Mouse (Mus musculus) cerebellum, adult 8-10 months (tissue): ENCODE data around the gene Plekhg4.
A peak's percentile ranks its signal among the peaks of the same experiment; 100 is the strongest.

Experiments used
- DNase-seq: peaks from one replicate; pipeline ENCODE4 v3.0.0; 2022

Plekhg4 gene

DNA sequence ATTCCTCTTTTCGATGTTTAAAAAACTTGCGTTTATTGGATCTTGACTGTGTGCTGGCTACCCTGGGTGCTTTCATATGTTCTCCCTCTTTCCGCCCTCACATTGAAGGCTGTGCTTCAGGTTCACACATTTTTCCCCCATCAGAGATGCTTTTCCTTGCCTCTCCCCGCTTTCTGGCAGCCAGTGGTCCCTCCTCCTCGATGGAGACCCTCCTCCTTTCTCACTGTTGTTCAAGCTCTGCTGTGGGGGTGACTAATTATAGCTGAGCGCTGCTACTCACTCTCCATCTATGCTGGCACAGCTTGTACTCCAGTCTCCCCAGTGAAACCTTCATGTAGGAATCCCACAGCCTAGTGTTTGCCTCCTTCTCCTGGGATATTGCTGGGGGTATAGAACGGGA lies 22.9 kb upstream of the Plekhg4 start:
- no peak for DNase-seq

DNA sequence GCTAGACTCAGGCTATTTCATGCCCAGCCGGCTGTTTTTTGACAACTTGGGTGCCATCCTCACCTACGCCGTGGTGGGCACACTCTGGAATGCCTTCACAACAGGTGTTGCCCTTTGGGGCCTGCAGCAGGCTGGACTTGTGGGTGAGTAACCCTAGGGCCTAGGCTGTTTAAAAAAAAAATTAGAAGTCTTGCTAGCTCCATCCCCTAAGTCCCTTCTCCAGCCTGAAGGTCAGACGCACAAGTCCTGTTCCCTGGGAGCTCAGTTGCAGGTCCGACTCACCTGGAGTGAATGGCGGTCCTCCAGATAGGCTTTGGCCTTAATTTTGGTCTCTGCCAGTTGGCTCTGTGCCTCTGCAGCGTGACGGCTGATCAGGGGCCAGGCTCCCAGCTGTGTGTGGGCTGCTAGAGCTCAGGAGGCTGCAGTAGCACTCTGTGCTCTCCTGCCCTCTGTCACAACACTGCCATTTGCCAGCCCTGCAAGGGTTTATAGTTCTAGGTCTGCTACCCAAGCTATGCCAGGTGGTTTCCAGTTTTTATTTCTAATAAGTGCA lies 19.4 kb upstream of the Plekhg4 start:
- DNase-seq, result peak; percentile 60

DNA sequence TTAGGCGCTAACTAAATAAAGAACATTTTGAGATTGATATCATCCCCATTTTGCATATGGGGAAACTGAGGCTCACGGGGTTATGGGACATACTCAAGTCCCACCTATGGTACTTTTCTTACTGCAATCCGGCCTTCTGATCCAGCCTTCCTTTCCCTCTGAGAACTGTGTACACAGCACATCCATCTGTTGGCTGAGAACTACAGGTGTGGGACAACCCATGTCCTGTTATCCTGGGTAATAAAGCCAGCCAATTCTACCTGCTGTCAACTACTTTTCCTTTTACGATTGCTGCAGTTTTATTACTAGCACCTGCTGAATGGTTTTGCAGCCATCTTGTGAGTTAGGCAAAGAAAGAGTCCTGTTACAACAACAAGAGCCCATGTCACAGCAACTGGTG lies 18.5 kb upstream of the Plekhg4 start:
- no peak for DNase-seq

DNA sequence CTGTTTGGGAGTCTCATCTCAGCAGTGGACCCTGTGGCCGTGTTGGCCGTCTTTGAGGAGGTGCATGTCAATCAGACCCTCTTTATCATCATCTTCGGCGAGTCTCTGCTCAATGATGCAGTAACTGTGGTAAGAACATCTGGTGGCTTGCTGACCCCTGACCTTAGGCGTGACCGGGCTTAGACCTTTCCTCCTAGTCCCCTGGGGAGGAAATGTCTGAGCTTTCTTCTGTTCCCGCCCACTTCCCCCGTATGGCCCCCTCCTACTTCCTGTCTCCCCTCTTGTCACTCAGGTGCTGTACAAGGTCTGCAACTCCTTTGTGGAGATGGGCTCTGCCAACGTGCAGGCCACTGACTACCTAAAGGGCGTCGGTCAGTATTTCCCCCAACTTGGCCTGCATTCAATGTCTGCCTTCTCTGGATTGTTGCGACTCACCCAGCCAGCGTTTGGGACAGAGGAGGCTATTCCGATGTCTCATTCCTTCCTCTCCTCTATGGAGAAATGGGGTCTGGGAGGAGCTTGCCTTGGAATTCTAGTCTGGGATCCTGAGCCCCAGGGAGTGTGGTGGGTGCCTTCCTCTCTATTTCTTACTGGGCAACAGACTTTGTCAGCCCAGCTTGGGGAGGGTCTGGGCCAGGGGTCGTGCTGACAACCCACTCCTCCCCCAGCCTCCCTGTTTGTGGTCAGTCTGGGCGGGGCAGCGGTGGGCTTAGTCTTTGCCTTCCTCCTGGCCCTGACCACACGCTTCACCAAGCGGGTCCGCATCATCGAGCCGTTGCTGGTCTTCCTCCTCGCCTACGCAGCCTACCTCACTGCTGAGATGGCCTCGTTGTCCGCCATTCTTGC lies 17.7 kb upstream of the Plekhg4 start:
- no peak for DNase-seq

DNA sequence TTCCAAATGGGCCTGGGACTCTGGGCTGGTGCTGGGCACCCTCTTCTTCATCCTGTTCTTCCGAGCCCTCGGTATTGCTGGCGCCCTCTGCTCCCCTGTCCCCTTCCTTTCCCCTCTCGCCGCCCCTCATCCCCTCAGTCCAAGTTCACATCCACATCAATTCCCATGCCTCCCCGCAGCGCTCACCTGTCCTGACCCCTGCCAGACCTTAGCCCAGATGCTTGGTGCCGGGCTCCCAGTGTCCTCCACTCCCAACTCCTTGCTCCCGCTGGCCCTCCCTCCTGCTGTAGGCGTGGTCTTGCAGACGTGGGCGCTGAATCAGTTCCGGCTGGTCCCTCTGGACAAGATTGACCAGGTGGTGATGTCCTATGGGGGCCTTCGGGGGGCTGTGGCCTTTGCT lies 16.4 kb upstream of the Plekhg4 start:
- DNase-seq, result no peak

DNA sequence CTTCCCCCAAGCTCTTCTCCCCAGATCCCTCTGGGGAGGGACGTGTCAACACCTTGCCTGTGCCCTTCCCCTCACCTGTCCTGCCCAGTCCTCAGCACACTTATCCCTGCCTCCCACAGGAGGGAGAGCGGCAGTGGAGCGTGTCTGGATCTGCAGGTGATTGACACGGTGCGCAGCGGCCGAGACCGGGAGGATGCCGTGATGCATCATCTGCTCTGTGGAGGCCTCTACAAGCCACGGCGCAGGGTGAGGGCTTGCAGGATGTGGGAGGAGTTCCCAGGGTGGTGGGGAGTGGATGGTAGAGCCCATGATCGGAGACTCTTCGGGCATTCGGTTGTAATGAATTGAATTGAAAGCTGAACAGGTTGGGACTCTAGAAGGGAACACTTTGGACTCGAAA lies 13.9 kb upstream of the Plekhg4 start:
- DNase-seq, result no peak

DNA sequence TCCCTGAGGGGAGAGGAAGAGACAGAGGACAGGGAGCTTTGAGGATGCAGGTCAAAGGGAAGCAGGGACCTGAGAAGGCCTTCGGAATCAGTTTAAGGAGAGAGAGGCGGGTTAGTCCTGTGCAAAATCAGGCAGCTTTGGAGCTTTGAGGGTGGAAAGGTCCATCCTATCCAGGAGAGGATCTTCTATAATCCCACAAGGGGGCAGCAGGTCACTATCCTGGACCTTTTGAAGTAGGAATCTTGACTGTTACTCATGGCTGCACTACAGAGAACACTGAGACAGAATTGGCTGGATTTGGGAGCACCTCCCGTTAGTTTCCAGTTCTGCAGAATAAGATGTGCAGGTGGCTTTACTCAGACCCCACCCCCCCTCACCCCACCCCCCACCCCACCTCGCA lies 13.4 kb upstream of the Plekhg4 start:
- DNase-seq, result no peak

DNA sequence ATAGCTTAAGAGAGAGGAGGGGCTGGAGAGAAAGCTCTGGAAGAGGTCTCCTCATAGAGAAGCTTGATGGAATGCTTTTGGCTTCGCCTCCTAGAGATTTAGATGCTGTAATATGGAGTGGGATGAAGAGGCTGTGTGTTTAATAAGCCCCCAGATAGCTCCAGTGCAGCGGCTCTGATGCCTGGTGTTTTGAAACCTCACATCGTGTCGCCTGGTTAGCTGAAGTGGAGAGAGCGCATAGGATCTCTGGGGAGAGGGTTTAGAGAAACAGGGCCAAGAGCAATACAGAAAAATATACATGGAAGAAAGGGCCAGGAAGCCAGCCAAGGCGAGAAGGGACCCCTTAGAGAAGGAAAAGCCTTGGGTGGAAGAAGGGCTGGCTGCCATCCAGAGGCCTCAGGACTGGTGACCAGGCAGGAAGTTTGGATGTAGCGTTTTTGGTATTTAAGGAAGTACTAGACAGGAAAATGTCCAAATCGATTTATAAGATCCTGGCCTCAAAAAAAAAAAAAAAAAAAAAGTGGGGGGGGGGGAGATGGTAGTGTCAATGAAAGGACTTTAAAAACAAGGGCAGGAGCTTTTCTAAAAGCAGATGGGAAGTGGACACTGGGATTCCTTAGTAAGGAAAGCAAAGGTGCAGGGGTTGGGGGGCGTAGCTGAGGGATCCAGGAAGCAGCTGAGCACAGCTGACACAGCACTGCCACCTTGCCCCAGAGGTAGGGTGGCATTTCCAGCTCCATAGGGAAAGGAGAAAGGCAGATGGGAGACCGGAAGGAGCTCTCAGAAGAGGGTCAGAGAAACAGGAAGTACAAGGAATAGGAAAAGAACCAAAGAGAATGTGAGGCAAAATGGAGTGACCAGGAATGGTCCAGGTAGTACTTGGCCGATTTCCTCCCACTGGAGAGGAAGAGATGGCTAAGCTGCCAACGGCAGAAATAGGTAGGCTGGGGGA lies 11.0 kb upstream of the Plekhg4 start:
- DNase-seq, result no peak

DNA sequence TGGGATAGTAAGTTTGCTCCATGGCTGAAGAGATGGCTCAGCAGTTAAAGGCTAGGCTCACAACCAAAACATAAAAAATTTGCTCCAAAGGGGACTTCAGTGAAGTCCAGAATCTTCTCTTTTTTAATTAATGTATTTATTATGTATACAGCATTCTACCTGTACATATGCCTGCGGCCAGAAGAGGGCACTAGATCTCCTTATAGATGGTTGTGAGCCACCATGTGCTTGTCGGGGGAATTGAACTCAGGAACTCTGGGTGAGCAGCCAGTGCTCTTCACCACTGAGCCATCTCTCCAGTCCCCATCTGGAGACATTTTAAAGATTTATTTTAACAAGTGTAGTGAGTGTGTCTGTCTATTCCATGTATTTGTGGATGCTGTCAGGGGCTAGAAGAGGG lies 6.0 kb upstream of the Plekhg4 start:
- DNase-seq, result no peak

DNA sequence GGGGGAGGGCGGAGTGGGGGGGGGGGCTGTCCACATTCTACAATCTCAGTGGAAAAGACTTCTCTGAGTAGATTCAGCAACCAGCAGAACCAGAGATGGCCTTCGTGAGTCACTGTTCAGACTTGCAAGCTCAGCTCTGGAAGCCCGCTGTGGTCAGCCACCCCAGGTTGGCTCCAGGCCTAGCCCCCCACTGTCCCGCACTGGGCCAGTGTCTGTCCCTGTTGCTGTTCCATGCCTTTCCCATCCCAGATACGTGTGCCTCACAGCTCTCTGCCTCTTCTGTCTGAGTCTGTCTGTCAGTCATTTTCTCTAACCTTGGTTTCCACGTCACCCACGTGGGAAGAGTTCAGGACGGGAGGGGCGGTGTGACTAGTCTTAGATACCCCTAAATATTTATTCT lies 601 bp upstream of the Plekhg4 start:
- DNase-seq, result no peak

DNA sequence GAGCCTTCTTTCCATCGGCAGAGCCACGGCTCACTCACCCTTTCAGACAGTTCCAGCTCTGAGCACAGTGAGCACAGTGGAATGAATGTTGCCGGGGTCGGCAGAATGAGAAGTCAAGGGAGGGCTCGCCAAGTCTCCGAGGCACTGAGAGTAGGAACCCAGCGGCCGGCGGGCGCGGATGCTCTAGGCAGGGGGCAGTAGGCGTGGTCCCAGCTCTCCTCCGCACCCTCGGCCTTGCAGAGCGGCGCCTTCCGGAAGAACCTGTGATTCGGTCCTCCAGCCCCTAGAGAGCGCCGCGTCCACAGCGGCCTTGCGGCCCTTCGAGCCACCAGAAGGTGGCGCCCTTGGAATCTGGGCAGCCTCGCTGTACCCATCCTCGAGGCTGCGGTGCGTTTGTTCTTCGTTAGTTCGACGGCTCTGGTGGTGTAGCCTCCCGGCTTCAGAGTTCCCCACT lies 1.5 kb downstream of the Plekhg4 start:
- DNase-seq, result no peak

DNA sequence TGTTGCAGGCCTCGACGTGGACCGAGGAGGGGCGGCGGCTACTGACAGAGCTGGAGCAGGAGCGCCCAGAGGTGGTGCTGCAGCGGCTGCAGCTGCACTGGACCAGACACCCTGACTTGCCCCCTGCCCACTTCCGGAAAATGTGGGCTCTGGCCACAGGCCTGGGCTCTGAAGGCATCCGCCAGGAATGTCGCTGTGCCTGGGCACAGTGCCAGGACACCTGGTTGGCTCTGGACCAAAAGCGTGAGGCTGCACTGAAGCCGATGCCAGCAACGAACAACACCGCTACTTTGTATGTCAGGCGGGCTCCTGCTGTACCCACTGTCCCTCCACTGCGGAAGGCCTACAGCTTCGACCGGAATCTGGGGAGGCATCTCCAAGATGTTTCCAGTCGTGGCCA lies 5.6 kb downstream of the Plekhg4 start:
- no peak for DNase-seq

DNA sequence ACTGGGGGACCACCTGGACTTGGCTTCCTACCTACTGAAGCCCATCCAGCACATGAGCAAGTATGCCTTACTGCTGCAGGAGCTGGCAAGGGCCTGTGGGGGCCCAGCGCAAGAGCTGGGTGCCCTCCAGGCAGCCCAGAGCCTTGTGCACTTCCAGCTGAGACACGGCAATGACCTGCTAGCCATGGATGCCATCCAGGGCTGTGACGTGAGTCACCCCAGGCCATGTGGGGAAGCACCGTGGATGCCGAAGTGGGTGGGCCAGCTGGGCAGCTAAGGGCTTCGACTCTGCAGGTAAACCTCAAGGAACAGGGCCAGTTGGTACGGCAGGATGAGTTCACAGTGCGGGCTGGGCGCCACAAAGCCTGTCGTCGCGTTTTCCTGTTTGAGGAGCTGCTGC lies 7.2 kb downstream of the Plekhg4 start:
- no peak for DNase-seq

DNA sequence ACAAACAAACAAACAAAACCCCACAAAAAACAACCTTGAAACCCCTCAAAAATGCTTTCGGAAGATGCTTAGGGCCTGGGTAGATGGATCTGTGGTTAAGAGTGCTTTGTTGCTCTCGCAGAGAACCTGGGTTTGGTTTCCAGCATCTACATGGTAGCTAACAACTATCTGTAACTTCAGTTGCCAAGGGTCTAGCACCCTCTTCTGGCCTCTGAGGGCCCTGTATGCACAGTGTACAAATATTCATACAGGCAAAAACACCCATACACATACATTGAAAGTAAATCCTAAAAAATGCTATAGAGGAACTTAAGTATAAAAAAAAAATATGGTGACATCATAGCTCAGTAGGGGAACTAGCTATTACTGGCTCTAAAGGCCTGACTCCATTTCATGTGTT lies 11.0 kb downstream of the Plekhg4 start:
- no peak for DNase-seq

DNA sequence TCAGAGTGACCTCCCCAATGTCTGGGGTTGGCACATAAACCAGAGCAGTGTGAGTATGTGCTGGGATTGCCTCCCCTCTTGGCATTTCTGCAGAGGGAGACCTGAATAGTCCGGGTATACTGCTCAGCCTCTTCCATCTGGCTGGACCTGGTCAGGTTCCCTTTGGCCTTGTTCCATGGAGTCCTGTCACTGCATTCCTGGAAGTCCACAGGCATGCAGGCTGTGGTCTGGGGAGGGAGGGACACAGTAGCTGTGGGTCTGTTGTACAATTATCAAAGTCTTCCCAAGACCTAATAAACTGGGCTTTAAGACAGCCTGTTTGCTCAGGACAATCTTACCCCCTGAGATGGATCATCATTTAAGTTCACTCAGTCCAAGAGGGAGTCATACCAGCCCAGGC lies 14.1 kb downstream of the Plekhg4 start:
- no peak for DNase-seq

DNA sequence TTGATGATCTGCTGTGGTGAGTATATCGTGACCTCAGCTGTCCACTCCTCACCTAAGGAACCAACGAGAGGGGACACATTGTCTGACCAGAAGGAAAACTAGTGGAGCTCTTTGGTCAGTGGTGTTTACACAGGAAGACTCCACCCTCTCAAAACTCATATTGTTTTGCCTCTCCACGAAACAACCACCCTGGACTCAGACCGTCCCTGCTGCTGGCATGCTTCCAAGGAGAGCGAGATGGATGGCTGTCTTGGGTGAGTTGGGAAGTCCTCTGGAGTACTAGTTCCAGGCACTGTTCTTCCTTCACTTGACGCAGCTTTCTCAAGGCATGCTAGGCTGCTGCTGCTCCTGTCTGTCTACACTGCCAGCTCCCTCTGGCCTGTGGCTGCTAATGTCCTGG lies 16.0 kb downstream of the Plekhg4 start:
- no peak for DNase-seq

DNA sequence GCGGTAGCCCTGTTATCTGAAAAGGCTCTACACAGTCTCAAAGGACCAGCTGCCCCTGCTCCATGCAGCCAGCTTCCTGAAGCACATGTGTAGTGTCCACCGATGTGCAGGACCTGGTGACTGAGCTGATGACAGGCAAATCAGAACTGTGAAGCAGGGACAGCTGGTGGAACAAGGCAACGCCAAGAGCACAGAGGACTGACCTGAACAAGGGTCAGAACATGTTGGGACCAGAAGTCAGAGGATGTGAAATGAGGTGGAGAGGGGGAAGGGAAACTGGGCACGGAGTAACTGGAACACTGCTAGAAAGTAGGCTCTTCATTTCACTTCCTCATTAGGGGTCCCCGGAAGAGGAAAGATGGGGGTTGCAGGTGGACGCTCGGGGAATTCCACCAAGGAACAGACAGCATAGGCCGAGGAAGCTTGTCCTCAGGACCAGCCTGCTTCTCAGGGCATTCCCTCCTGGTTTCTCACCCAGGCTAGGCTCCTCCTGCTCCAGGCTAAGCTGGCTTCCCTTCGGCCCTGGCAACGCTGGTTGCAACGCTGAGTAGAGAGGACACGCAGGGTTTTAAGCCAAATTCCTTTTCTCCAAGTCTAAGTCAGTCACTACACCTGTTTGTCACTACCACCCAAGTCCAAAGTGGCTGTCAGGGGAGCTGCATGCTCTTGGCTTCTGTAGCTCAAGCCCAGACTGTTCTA lies 20.2 kb downstream of the Plekhg4 start:
- no peak for DNase-seq

DNA sequence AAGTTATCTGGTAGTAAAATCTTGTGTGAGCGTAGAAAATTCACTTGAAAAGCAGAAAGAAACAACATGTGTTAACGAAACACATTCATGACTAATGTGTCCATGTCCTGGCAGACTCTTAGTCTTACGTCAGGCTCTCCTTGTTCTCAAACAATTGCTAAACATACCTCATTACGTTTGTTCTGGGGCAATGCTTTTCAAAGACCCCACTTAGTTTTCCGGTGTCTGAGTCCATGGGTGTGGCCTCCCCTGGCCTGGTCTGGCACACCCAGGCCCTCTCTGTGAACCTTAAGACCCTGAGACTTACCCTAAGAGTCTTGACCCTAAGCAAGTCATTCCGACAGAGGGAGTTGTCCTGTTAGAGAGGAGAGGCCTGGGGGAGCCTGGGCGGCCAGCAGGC lies 20.8 kb downstream of the Plekhg4 start:
- no peak for DNase-seq

DNA sequence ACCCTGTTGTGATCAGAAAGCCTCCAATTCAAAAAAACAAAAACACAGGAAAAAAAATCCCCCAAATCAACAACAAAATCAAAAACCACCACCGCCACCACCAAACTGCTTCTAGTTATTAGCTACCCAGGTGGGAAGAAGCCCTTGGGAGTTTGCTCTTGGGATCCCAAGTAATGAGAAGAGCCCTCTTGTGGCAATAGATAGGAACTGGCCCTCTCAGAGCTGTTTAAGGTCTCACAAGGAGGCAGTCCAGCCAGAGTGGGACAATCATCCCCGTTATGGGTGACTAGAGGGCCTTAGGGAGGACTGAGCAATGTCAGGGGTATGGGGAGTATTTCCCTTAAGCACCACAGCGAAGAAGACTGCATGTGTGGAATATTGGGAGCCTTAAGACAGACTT lies 24.7 kb downstream of the Plekhg4 start:
- peak; percentile 52 for DNase-seq

DNA sequence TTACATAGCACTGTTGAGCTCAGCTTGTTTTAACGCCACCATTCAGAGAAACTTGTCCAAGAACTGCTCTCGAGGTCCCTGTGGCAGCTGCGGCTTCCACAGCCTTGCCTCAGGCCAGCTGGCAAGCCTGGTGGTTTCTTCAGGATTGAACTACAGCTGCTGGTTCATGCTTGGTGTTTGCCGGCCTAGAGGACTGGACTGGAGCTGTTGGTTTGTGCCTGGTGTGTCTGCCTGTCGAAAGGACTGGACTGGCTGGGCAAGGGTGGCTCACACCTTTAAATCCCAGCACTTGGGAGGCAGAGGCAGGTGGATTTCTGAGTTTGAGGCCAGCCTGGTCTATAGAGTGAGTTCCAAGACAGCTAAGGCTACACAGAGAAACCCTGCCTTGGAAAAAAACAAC lies 26.9 kb downstream of the Plekhg4 start:
- DNase-seq, result no peak

DNA sequence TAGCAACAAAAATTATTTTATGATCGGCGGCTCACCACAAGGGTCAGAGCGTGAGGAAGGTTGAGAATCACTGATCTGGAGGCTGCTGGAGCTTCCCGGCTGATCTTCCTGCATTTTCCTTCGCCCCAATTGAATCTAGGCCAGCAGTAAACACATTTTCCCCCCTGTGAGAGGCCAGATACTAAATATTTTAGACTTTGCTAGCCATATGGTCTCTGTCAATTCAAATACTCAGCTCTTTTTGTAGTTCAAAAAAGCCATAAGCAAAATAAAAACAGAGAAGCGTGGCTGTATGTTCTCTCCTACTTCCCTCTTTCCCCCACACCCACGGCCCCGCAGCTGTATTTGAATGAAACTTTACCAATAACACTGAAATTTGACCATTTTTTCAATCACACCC lies 30.4 kb downstream of the Plekhg4 start:
- peak; percentile 25 for DNase-seq

DNA sequence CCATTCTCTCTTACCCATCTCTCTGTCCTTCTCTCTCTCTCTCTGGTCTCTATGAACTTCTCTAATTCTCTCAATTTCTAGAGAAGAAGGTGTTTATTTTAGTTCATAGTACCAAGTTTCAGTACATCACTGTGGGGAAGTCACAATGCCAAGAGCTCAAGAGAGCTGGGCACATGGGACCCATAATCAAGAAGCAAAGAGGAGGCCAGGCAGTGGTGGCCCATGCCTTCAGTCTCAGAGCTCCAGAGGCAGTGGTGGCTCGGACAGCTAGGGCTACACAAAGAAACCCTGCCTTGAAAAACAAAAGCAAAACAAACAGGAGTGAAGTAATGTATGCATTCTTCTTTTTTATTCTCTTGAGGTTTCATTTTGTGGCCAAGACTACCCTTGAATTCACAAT lies 31.4 kb downstream of the Plekhg4 start:
- DNase-seq, result no peak

DNA sequence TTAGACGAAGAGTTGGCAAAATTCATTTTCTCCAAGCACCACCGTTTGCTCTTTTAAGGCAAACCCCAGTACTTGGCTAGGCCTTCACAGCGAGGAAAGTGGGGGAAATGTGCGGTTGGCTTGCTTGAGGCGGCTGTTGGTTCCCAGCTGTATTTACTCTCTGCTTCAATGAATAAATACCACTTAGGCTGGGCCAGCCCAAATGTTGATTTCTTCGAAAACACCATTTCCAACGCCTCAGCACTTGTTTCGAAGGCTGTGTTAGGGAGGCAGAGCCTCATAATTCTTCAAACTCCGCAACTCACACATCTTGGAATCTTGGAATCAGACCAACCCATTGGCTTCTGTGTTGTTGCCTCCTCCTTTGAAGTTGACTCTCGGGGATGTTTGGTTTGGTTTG lies 33.3 kb downstream of the Plekhg4 start:
- no peak for DNase-seq
